Mouse (Mus musculus): ENCODE results near the gene Nup153. TPM values are rescaled to one million over a fixed set of nuclear protein-coding genes. Genes with fewer than 3 reads are reported as not detected.

Gene Nup153
- polyA plus RNA-seq, 1 experiment from 2014 or later = 18.8 TPM

DNA sequence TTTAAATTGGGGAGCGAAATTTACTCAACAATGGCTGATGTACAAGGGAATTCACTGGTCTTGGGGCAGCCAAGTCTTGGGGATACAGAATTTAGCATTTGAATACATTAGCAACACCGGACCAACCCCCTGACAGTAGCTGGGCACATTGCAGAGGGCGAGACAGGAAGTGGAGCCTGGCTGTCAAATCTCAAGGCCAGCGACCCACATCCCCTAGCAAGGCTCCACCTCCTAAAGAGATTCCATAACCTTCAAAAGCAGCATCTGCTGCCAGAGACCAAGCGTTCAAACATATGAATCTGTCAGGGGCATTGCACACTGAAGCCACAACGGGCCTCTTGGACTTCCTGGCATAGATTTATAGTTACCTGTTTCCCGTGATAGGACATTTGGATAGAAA is 75.9 kb downstream of the Nup153 start:
- Histone ChIP-seq H3K4me1 (ENCODE audit: control insufficient read depth in 2 of 2, insufficient read depth in 2 of 2, low read length in 2 of 2) (no peaks in the 10 kb centered on the region), H3K36me3 (ENCODE audit: control insufficient read depth, insufficient read depth, low read length) (peaks cover 28% of the 10 kb centered on the region), H3K9me3 (ENCODE audit: control insufficient read depth, low read length) (no peaks in the 10 kb centered on the region), H3K27me3 (ENCODE audit: control insufficient read depth, insufficient read depth, low read length) (no peaks in the 10 kb centered on the region), H3K27ac (replicated peaks in 1 of 2; ENCODE audit: control insufficient read depth in 1 of 2, insufficient read depth in 1 of 2, low read depth in 2 of 2, low read length in 2 of 2) (no peak overlapping the region), H3K4me2 (ENCODE audit: low read length) (no peak overlapping the region), H3K4me3 (ENCODE audit: control insufficient read depth in 1 of 2, insufficient read depth in 1 of 2, low read depth in 1 of 2, low read length in 2 of 2) (no peak overlapping the region), H3K9ac (ENCODE audit: low read length) (no peak overlapping the region)
- 88% methylated on average over 7 of the region's 7 CpGs for WGBS
- ATAC-seq (ENCODE audit: insufficient number of reproducible peaks, insufficient read depth, low FRiP score, low read depth) = no peak

DNA sequence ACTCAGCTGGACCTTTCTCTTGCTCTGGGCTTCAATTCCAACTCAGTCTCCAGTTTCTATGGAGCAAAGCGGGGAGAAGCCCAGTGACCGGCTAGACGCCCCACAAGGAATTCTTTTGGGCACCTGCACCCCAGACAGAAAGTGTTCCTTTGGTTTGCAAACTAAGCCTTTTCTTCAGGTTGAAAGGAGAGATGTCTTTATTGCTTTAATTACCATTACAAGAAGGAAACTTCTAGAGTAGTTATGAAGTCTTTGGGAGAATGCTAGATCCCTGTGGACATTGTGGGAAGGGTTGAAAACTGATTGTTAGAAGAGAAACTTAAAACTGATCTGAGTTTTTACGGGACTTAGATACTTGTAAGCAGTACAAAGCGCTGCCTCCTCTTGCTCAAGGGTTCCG is 82.3 kb downstream of the Nup153 start:
- H3K36me3 ChIP-seq (ENCODE audit: control insufficient read depth, insufficient read depth, low read length) = peaks cover 54% of the 10 kb centered on the region
- 90% methylated on average over 6 of the region's 6 CpGs for WGBS
- no peak overlapping the region for H3K27ac ChIP-seq (replicated peaks in 1 of 2; ENCODE audit: control insufficient read depth in 1 of 2, insufficient read depth in 1 of 2, low read depth in 2 of 2, low read length in 2 of 2)
- no peak overlapping the region for H3K4me3 ChIP-seq (ENCODE audit: control insufficient read depth in 1 of 2, insufficient read depth in 1 of 2, low read depth in 1 of 2, low read length in 2 of 2)
- no peaks in the 10 kb centered on the region for H3K27me3 ChIP-seq (ENCODE audit: control insufficient read depth, insufficient read depth, low read length)
- no peaks in the 10 kb centered on the region for H3K4me1 ChIP-seq (ENCODE audit: control insufficient read depth in 2 of 2, insufficient read depth in 2 of 2, low read length in 2 of 2)
- ATAC-seq (ENCODE audit: insufficient number of reproducible peaks, insufficient read depth, low FRiP score, low read depth) = no peak
- H3K4me2 ChIP-seq (ENCODE audit: low read length) = no peak overlapping the region
- peaks cover 6% of the 10 kb centered on the region; the same call in 1 of the 2 replicates for H3K9me3 ChIP-seq (ENCODE audit: control insufficient read depth, low read length)
- no peak overlapping the region for H3K9ac ChIP-seq (ENCODE audit: low read length)

DNA sequence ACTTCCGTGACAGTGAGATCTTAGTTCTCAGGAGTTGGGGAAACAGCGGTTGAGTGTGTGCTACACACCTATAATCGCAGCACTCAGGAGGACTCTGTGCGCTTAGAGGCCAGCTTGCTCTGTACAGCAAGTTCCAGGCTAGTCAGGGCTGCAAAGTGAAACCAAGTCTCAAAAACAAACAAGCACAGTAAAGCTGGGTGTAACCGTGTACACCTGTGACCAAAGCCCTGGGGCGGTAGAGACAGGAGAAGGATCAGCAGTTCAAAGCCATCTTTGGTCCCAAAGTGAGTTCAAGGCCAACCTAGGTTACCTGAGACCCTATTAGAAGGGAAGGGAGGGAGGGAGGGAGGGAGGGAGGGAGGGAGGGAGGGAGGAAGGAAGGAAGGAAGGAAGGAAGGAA is 83.6 kb downstream of the Nup153 start:
- peaks cover 61% of the 10 kb centered on the region for H3K36me3 ChIP-seq (ENCODE audit: control insufficient read depth, insufficient read depth, low read length)
- H3K9ac ChIP-seq (ENCODE audit: low read length) = no peak overlapping the region
- H3K4me2 ChIP-seq (ENCODE audit: low read length) = no peak overlapping the region
- ATAC-seq (ENCODE audit: insufficient number of reproducible peaks, insufficient read depth, low FRiP score, low read depth) = no peak
- no peak overlapping the region for H3K4me3 ChIP-seq (ENCODE audit: control insufficient read depth in 1 of 2, insufficient read depth in 1 of 2, low read depth in 1 of 2, low read length in 2 of 2)
- H3K27ac ChIP-seq (replicated peaks in 1 of 2; ENCODE audit: control insufficient read depth in 1 of 2, insufficient read depth in 1 of 2, low read depth in 2 of 2, low read length in 2 of 2) = no peak overlapping the region
- WGBS = 90% methylated on average over 6 of the region's 6 CpGs
- no peaks in the 10 kb centered on the region for H3K27me3 ChIP-seq (ENCODE audit: control insufficient read depth, insufficient read depth, low read length)
- no peaks in the 10 kb centered on the region for H3K4me1 ChIP-seq (ENCODE audit: control insufficient read depth in 2 of 2, insufficient read depth in 2 of 2, low read length in 2 of 2)
- peaks cover 6% of the 10 kb centered on the region; the same call in 1 of the 2 replicates for H3K9me3 ChIP-seq (ENCODE audit: control insufficient read depth, low read length)

DNA sequence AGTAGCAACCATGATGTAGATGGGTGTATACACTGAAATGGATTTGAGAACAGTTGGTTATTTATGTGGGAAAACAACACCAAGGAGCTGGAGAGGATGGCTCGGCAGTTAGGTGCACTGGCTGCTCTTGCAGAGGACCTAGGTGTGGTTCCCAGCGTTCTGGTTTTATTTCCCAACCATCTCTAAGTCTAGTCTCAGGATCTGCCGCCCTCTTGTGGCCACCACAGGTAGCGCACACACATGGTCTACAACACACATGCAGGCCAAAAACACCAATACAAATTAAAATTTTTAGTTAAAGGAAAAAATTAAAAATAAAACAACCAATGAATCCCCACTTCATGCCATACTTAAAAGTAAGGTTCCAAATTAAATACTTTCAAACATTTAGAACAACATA is 85.4 kb downstream of the Nup153 start:
- ATAC-seq (ENCODE audit: insufficient number of reproducible peaks, insufficient read depth, low FRiP score, low read depth) = no peak
- peaks cover 64% of the 10 kb centered on the region for H3K36me3 ChIP-seq (ENCODE audit: control insufficient read depth, insufficient read depth, low read length)
- H3K4me2 ChIP-seq (ENCODE audit: low read length) = no peak overlapping the region
- H3K4me3 ChIP-seq (ENCODE audit: control insufficient read depth in 1 of 2, insufficient read depth in 1 of 2, low read depth in 1 of 2, low read length in 2 of 2) = no peak overlapping the region
- no peaks in the 10 kb centered on the region for H3K27me3 ChIP-seq (ENCODE audit: control insufficient read depth, insufficient read depth, low read length)
- H3K27ac ChIP-seq (replicated peaks in 1 of 2; ENCODE audit: control insufficient read depth in 1 of 2, insufficient read depth in 1 of 2, low read depth in 2 of 2, low read length in 2 of 2) = no peak overlapping the region
- peaks cover 6% of the 10 kb centered on the region; the same call in 1 of the 2 replicates for H3K9me3 ChIP-seq (ENCODE audit: control insufficient read depth, low read length)
- no peak overlapping the region for H3K9ac ChIP-seq (ENCODE audit: low read length)
- WGBS = 82% methylated on average over 4 of the region's 4 CpGs
- no peaks in the 10 kb centered on the region for H3K4me1 ChIP-seq (ENCODE audit: control insufficient read depth in 2 of 2, insufficient read depth in 2 of 2, low read length in 2 of 2)

DNA sequence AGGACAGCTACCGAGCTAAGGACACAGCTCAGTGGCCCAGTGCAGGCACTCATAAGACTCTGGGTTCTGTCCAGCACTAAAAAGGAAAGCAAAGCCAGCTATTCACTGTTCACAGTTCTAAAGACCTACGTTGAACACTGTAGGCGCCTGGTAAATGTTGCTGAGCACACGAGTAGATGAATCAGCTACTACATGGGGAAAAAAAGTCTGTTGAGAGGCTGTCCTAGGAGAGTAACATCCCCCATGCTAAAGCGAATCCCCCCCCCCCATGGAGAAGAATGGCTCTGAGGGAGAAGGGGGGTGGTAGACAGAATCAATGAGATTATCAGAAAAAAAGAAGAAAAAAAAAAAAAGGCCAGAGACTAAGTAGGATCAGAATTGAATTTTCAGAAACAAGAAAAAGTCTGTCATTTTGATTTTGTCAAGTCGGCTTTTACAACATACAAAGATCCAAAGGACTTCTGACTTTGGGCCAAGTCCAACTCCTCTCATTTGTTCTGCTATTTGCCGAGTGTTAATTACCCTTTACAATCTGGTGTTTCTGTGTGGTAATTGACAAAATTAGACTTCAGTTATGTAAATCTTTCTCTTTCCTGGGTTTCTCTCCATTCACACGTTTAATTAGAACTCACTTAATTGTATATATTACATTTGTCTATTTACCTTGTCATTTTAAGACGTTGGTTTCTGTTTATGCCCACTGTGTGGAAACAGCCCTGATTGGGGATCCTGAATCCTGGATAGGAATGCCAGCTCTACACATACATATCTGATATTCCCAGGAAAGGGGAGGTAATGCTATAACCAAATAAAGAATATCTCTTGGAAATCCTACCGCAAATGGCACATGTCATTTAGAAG is 86.9 kb downstream of the Nup153 start:
- WGBS = 92% methylated on average over 10 of the region's 10 CpGs
- ATAC-seq (ENCODE audit: insufficient number of reproducible peaks, insufficient read depth, low FRiP score, low read depth) = no peak
- Histone ChIP-seq H3K9me3 (ENCODE audit: control insufficient read depth, low read length) (peaks cover 11% of the 10 kb centered on the region; the same call in 1 of the 2 replicates), H3K27me3 (ENCODE audit: control insufficient read depth, insufficient read depth, low read length) (no peaks in the 10 kb centered on the region), H3K4me1 (ENCODE audit: control insufficient read depth in 2 of 2, insufficient read depth in 2 of 2, low read length in 2 of 2) (no peaks in the 10 kb centered on the region), H3K9ac (ENCODE audit: low read length) (no peak overlapping the region), H3K36me3 (ENCODE audit: control insufficient read depth, insufficient read depth, low read length) (peaks cover 73% of the 10 kb centered on the region), H3K27ac (replicated peaks in 1 of 2; ENCODE audit: control insufficient read depth in 1 of 2, insufficient read depth in 1 of 2, low read depth in 2 of 2, low read length in 2 of 2) (no peak overlapping the region), H3K4me2 (ENCODE audit: low read length) (no peak overlapping the region), H3K4me3 (ENCODE audit: control insufficient read depth in 1 of 2, insufficient read depth in 1 of 2, low read depth in 1 of 2, low read length in 2 of 2) (no peak overlapping the region)

DNA sequence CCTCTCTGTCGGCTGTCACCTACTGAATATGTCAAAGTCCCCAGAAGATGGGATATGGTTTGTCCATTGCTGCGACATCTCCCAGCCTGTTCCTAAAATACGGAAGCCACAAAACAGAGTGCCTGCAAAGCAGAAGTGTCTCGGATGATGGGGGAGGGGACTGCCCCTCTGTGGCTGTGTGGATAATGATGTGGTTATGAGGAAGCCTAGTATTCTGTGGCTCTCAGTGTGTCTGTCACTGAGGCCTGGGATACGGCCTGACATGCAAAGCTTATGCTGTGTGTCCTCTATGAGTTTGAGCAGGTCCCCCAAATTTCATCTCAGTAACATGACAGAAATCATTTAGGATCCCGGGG is 93.6 kb downstream of the Nup153 start:
- ATAC-seq (ENCODE audit: insufficient number of reproducible peaks, insufficient read depth, low FRiP score, low read depth) = no peak
- Histone ChIP-seq H3K27me3 (ENCODE audit: control insufficient read depth, insufficient read depth, low read length) (no peaks in the 10 kb centered on the region), H3K4me3 (ENCODE audit: control insufficient read depth in 1 of 2, insufficient read depth in 1 of 2, low read depth in 1 of 2, low read length in 2 of 2) (no peak overlapping the region), H3K27ac (replicated peaks in 1 of 2; ENCODE audit: control insufficient read depth in 1 of 2, insufficient read depth in 1 of 2, low read depth in 2 of 2, low read length in 2 of 2) (no peak overlapping the region), H3K9ac (ENCODE audit: low read length) (no peak overlapping the region), H3K9me3 (ENCODE audit: control insufficient read depth, low read length) (peaks cover 5% of the 10 kb centered on the region; the same call in 1 of the 2 replicates), H3K4me1 (ENCODE audit: control insufficient read depth in 2 of 2, insufficient read depth in 2 of 2, low read length in 2 of 2) (no peaks in the 10 kb centered on the region), H3K4me2 (ENCODE audit: low read length) (no peak overlapping the region), H3K36me3 (ENCODE audit: control insufficient read depth, insufficient read depth, low read length) (peaks cover 68% of the 10 kb centered on the region)
- 68% methylated on average over 6 of the region's 6 CpGs for WGBS

DNA sequence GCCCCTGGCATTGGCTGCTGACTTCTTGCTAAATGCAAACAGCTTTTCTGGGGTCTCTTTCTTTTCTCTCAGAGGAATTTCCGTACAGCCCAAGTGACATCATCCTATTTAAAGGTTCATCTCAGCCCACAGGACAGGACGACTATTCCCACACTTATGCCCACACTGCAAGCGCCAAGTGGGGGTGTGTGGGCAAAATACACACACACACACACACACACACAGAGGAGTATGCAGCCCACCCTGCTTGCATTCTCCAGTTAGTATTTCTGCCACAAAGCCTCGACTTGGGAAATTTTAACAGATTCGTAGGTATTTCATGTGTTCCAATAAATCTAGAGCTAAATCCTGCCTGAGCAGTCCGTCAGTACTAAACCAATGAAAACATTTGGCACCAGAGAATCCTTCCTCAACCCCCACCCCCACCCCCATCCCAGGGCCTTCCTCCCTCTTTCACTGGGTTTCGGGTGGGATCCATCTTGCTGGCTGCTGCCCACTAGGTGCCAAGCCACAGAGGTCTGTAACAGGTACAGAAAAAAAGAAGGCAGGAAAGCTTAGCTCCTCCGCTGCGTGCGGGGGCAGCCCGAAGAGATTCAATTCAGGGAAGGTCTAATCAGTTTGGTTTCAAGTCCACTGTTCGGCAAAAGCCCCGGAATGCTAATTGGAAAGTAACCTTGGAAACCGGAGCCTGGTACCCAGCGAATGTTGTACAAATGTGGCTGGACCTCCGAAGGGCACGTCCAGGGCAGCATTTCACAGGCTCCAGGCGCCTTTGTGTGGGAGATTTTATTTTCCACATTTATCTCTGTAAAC is 94.2 kb downstream of the Nup153 start:
- Histone ChIP-seq H3K36me3 (ENCODE audit: control insufficient read depth, insufficient read depth, low read length) (peaks cover 67% of the 10 kb centered on the region), H3K9me3 (ENCODE audit: control insufficient read depth, low read length) (peaks cover 5% of the 10 kb centered on the region; the same call in 1 of the 2 replicates), H3K4me1 (ENCODE audit: control insufficient read depth in 2 of 2, insufficient read depth in 2 of 2, low read length in 2 of 2) (no peaks in the 10 kb centered on the region), H3K27ac (replicated peaks in 1 of 2; ENCODE audit: control insufficient read depth in 1 of 2, insufficient read depth in 1 of 2, low read depth in 2 of 2, low read length in 2 of 2) (no peak overlapping the region), H3K27me3 (ENCODE audit: control insufficient read depth, insufficient read depth, low read length) (no peaks in the 10 kb centered on the region), H3K9ac (ENCODE audit: low read length) (no peak overlapping the region), H3K4me3 (ENCODE audit: control insufficient read depth in 1 of 2, insufficient read depth in 1 of 2, low read depth in 1 of 2, low read length in 2 of 2) (no peak overlapping the region), H3K4me2 (ENCODE audit: low read length) (no peak overlapping the region)
- no peak for ATAC-seq (ENCODE audit: insufficient number of reproducible peaks, insufficient read depth, low FRiP score, low read depth)
- WGBS = 77% methylated on average over 18 of the region's 18 CpGs
